Mouse (Mus musculus) hindlimb bud, embryonic 11.5 days (tissue): ENCODE data around the gene Dram1.

Source experiments
- DNase-seq: peaks from one replicate; pipeline ENCODE4 v3.0.0-alpha.2; 2012; ENCODE audit warnings: low read depth, low spot score; ENCODE audit errors: extremely low spot score

Dram1 gene

DNA sequence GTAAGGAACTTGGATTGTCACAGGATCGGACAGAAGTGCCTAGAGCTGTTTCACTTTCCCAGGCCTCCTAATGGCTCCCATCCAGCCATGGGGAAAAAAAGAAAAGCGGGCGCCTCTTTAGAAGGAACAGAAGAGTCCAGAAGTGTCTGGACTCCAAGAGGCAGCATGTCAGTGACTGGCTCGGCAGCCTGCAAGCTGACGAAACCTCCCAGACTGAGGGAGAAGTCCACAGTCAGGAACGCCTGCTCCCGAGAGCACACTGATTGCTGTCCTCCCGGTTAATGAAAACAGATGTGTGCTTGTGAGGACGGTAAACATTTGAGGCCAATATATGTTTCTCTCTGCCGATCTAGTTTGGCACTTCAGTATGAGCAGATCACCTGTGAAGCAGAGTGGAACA is 81.9 kb downstream of the Dram1 start:
- DNase-seq, result no peak

DNA sequence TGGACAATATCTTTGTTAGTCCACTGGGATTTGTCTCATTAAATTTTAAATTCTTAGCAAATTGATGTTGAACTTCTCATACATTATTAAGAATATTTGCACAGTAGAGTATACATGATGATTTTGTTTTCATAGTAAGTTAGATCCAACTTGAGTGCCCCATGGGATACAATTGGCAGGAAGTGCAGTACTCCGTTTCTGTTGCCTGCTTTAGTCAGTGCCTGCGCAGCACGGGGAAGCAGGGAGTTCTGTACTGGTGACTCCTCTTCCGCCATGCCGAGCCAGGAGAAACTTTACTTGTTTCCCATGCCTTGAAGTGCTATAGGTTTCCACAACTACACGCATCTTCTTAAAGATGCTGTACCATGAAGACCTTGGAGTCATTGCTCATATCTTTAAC is 83.8 kb downstream of the Dram1 start:
- no peak for DNase-seq

DNA sequence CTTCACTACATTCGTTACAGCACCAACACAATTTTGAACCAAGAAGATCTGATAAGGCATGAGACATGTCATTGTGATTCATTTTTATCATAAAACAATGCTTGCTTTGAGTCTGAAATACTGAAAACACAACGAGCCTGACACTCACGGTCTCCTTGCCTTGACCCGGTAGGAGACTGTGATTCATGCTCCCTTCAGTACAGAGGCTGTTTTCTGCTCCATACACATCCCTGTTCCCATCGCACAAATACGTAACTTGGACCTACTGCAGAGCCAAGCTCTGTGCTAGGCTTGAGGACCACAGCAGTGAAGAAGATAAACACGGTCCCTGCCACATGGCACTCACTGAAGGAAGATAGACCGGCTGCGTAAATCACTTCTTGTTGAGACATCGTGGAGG is 90.8 kb downstream of the Dram1 start:
- no peak for DNase-seq

DNA sequence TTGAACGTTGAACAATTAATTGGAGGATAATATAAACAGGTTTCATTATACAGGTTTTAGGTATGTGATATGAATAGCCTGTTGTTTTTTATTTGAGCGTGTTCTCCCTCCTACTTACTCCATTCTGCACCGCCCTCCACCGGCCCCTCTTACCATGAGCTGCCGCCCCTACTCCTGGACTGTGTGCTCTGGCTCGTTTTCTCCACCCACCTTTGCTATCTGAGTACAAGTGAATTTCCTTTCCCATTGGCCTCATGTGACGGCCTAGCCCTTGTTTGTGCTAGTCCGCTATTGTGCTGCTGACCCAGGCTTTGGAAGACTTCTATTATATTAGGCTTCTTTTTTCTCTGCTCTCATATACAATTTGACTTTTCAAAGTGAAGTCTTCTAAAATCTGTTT is 91.6 kb downstream of the Dram1 start:
- DNase-seq, result no peak

DNA sequence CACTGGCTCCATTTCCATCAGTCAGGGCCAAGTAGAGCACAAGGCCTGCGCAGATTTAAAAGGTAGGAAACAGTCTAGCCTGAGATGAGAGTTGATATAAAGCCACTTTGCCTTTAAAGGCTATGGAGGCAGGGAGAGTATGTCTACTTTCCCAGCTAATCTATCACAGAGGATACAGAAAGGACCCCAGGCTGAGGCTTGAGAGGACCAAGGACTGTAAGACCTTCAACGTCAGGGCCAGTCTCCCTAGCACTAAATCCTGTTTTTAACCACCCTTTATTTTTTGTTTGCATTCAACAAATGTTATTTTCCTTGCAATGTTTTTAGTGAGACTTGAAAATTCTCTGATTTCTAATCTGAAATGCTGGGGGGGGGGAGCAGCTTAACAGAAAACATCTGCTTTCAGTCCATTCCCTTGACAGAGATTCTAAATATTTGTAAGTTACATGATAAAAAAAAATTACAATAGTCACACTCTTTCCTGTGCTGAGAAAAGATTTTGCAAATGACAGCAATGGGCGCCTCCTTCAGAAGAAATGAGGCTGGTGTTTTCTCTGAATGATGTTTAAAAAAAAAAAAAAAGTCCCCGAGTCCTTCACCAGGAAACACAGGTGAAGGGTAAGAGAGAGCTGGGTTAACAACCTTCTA is 94.4 kb downstream of the Dram1 start:
- DNase-seq, result no peak

DNA sequence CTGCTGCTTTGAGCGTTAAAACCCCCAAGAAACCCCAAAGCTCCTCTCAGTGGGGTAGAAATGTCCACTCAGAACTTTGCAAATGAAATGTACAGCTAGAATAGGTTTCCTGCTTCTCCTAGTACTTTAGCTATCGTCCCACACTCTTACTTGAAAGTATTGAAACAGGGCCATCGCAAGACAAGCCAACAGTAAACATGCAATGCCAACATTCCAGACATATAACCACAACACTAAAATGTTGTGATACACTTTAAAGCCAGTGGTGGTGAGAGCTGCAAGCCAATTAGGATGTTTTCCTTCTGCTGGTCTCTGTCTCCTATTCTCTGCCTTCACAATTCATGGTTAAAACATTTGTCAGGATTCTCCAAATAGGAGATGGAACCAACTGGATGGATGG is 97.2 kb downstream of the Dram1 start:
- DNase-seq, result no peak

DNA sequence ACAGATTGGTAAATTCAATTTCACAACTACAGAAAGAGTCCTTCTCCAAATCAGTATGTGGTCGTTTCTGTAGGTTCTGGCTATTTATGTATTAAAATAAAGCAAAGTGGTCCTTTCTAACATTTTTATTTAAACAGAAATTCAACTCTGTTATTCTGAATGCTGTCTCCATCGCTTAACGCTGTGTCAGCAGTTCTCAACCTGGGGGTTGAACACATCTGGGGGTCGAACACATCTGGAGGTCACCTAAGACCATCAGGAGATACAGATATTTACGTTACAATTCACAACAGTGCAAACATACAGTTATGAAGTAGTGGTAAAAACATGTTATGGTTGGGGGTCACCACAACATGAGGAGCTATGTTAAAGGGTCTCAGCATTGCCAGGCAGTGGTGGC is 104.8 kb downstream of the Dram1 start:
- DNase-seq, result no peak
